Mouse (Mus musculus): ENCODE data around the gene Begain.

GRCm38 (mm10) chr12:109039311-109039710 is 28.7 kb downstream of the Begain start:
- TF ChIP-seq CTCF (IDR thresholded peaks at IDR 0.05; ENCODE audit: borderline replicate concordance, extremely low read depth, insufficient read depth, insufficient read length) (no peak), POLR2A (IDR thresholded peaks at IDR 0.05; ENCODE audit: borderline replicate concordance, extremely low read depth, insufficient read depth, insufficient read length, poor library complexity, severe bottlenecking) (no peak)
